Mouse (Mus musculus): Measurements from ENCODE around the gene Zfp428.

GRCm38 (mm10) chr7:24555786-24556185 lies 49.0 kb downstream of the Zfp428 start:
- no peak for TF ChIP-seq CTCF (IDR thresholded peaks at IDR 0.05; ENCODE audit: control insufficient read depth, insufficient read depth, low read length)
- TF ChIP-seq POLR2A (IDR thresholded peaks at IDR 0.05; ENCODE audit: borderline replicate concordance, control insufficient read depth, low read depth, low read length): no peak
